Mouse (Mus musculus): Measurements from ENCODE around the gene Faim2. TPM values are rescaled to one million over a fixed set of nuclear protein-coding genes. Genes with fewer than 3 reads are reported as not detected.

Gene Faim2
- total and polyA plus RNA-seq, 3 experiments, result 0.17 TPM; not detected in 2

GRCm38 (mm10) chr15:99470224-99470761 is 57.7 kb downstream of the Faim2 start:
- no peak overlapping the region for H3K27ac ChIP-seq (ENCODE audit: insufficient read depth, low read depth)
- in situ Hi-C loops (cut with MboI; ENCODE audit: low pct_ligation_motif_present, low pct_unique_long_range_greater_than_20kb, low sequenced_read_pairs), result no loop called here
- H3K9me3 ChIP-seq (replicated peaks; ENCODE audit: low read length), result peaks cover 4% of the 10 kb centered on the region
- no peak overlapping the region for H3K9ac ChIP-seq (ENCODE audit: insufficient read depth, low read depth)
- no peak overlapping the region for H3K4me2 ChIP-seq (ENCODE audit: insufficient read depth, low read depth, poor library complexity, severe bottlenecking)
- H3K36me3 ChIP-seq (replicated peaks in 1 of 2; ENCODE audit: control insufficient read depth in 1 of 2, insufficient read depth in 1 of 2, low read length in 1 of 2), result peaks cover 10 to 40% of the 10 kb centered on the region in 2 experiments
- peaks cover 6 to 37% of the 10 kb centered on the region in 2 experiments for H3K4me1 ChIP-seq (ENCODE audit: control insufficient read depth in 1 of 2, insufficient read depth in 2 of 2)
- TF ChIP-seq CHD1 (IDR thresholded peaks at IDR 0.05; ENCODE audit: low read depth, low read length) (no peak), ELF1 (IDR thresholded peaks at IDR 0.05; ENCODE audit: low read depth, low read length) (no peak), RCOR1 (conservative IDR thresholded peaks at IDR 0.05; ENCODE audit: low read depth, low read length) (no peak), SIN3A (IDR thresholded peaks at IDR 0.05; ENCODE audit: low read length) (no peak), JUND (conservative IDR thresholded peaks at IDR 0.05; ENCODE audit: low read depth, low read length) (no peak), USF2 (conservative IDR thresholded peaks at IDR 0.05; ENCODE audit: low read depth, low read length) (no peak), E2F4 (IDR thresholded peaks at IDR 0.05; ENCODE audit: insufficient replicate concordance, low read depth, low read length) (no peak)
- no peak for DNase-seq (ENCODE audit: extremely low read depth)
- 0 out of 2 replicates have a peak, but pooled peaks cover 2% of the 10 kb centered on the region for H3K79me2 ChIP-seq (replicated peaks; ENCODE audit: control insufficient read depth, extremely low read depth, insufficient read depth, poor library complexity, severe bottlenecking)
- dilution Hi-C loops (cut with MboI; ENCODE audit: extremely low pct_ligation_motif_present, extremely low pct_unique_long_range_greater_than_20kb, low sequenced_read_pairs), result no loop called here
- no peaks in the 10 kb centered on the region for H3K27me3 ChIP-seq (replicated peaks)
- H3K4me3 ChIP-seq (replicated peaks in 1 of 3; ENCODE audit: low read depth in 2 of 3, low read length in 2 of 3, poor library complexity in 1 of 3), result no peak overlapping the region

- no peak overlapping the region for H3K4me2 ChIP-seq (ENCODE audit: insufficient read depth, low read depth, poor library complexity, severe bottlenecking)
- no peak overlapping the region for H3K9ac ChIP-seq (ENCODE audit: insufficient read depth, low read depth)
- no peaks in the 10 kb centered on the region for H3K27me3 ChIP-seq (replicated peaks)
- no peak overlapping the region for H3K4me3 ChIP-seq (replicated peaks in 1 of 3; ENCODE audit: low read depth in 2 of 3, low read length in 2 of 3, poor library complexity in 1 of 3)
- dilution Hi-C loops (cut with MboI; ENCODE audit: extremely low pct_ligation_motif_present, extremely low pct_unique_long_range_greater_than_20kb, low sequenced_read_pairs) (no loop called here), in situ Hi-C loops (cut with MboI; ENCODE audit: low pct_ligation_motif_present, low pct_unique_long_range_greater_than_20kb, low sequenced_read_pairs) (loop anchor here (5.0 kb wide), 1 partner anchor 47 kb away; no protein-coding TSS in a partner anchor)
- TF ChIP-seq GABPA (IDR thresholded peaks at IDR 0.05; ENCODE audit: insufficient replicate concordance, low read depth, low read length) (no peak), PAX5 (IDR thresholded peaks at IDR 0.05; ENCODE audit: low read length) (no peak)
- no peak overlapping the region for H3K27ac ChIP-seq (ENCODE audit: insufficient read depth, low read depth)
- peaks cover 10 to 40% of the 10 kb centered on the region in 2 experiments for H3K36me3 ChIP-seq (replicated peaks in 1 of 2; ENCODE audit: control insufficient read depth in 1 of 2, insufficient read depth in 1 of 2, low read length in 1 of 2)
- H3K4me1 ChIP-seq (ENCODE audit: control insufficient read depth in 1 of 2, insufficient read depth in 2 of 2), result peaks cover 3 to 32% of the 10 kb centered on the region in 2 experiments
- peaks cover 4% of the 10 kb centered on the region for H3K9me3 ChIP-seq (replicated peaks; ENCODE audit: low read length)
- no peak for DNase-seq (ENCODE audit: extremely low read depth)
- 0 out of 2 replicates have a peak, but pooled peaks cover 2% of the 10 kb centered on the region for H3K79me2 ChIP-seq (replicated peaks; ENCODE audit: control insufficient read depth, extremely low read depth, insufficient read depth, poor library complexity, severe bottlenecking)
Measured at GRCm38 (mm10) chr15:99469736-99470135, 58.2 kb downstream of the Faim2 start.

GRCm38 (mm10) chr15:99469067-99469466 is 58.9 kb downstream of the Faim2 start:
- in situ Hi-C loops (cut with MboI; ENCODE audit: low pct_ligation_motif_present, low pct_unique_long_range_greater_than_20kb, low sequenced_read_pairs), result loop anchor here (5.0 kb wide), 1 partner anchor 47 kb away; no protein-coding TSS in a partner anchor
- TF ChIP-seq EP300 (IDR thresholded peaks at IDR 0.05; ENCODE audit: low read length), result no peak
- peak; percentile 58 for TF ChIP-seq SMC3 (IDR thresholded peaks at IDR 0.05; ENCODE audit: low read depth, low read length)
- peak; percentile 16; the same call in 1 of the 2 replicates for TF ChIP-seq JUN (IDR thresholded peaks at IDR 0.05; ENCODE audit: insufficient read depth, low read depth, low read length)
- TF ChIP-seq JUND (conservative IDR thresholded peaks at IDR 0.05; ENCODE audit: low read depth, low read length), result peak; percentile 50; the same call in 1 of the 2 replicates
- peak; percentile 89 for TF ChIP-seq MAX (IDR thresholded peaks at IDR 0.05; ENCODE audit: low read length)
- peak; percentile 96 for TF ChIP-seq MYC (IDR thresholded peaks at IDR 0.05; ENCODE audit: low read depth, low read length)
- peak; percentile 51 for TF ChIP-seq RAD21 (IDR thresholded peaks at IDR 0.05; ENCODE audit: low read depth, low read length)
- no peak for TF ChIP-seq MAFK (IDR thresholded peaks at IDR 0.05; ENCODE audit: insufficient replicate concordance, low read length)
- TF ChIP-seq CTCF (conservative IDR thresholded peaks at IDR 0.05 in 1 of 2, IDR thresholded peaks at IDR 0.05 in 1 of 2; ENCODE audit: low read depth in 2 of 2, low read length in 2 of 2), result peak; percentile 75 to 95
- no peak for TF ChIP-seq HCFC1 (IDR thresholded peaks at IDR 0.05; ENCODE audit: low read depth, low read length)
- TF ChIP-seq MXI1 (IDR thresholded peaks at IDR 0.05; ENCODE audit: low read depth, low read length), result peak; percentile 69; the same call in 1 of the 2 replicates
- peak; percentile 45 for TF ChIP-seq USF2 (conservative IDR thresholded peaks at IDR 0.05; ENCODE audit: low read depth, low read length)
- peak; percentile 27; the same call in 1 of the 2 replicates for TF ChIP-seq USF1 (IDR thresholded peaks at IDR 0.05; ENCODE audit: low read depth, low read length)
- H3K36me3 ChIP-seq (replicated peaks in 1 of 2; ENCODE audit: control insufficient read depth in 1 of 2, insufficient read depth in 1 of 2, low read length in 1 of 2), result peaks cover 10 to 43% of the 10 kb centered on the region in 2 experiments
- H3K9me3 ChIP-seq (replicated peaks; ENCODE audit: low read length), result peaks cover 4% of the 10 kb centered on the region
- H3K27me3 ChIP-seq (replicated peaks), result no peaks in the 10 kb centered on the region
- H3K4me3 ChIP-seq (replicated peaks in 1 of 3; ENCODE audit: low read depth in 2 of 3, low read length in 2 of 3, poor library complexity in 1 of 3), result no peak overlapping the region
- H3K9ac ChIP-seq (ENCODE audit: insufficient read depth, low read depth), result no peak overlapping the region
- H3K4me1 ChIP-seq (ENCODE audit: control insufficient read depth in 1 of 2, insufficient read depth in 2 of 2), result peaks cover 3 to 32% of the 10 kb centered on the region in 2 experiments
- H3K4me2 ChIP-seq (ENCODE audit: insufficient read depth, low read depth, poor library complexity, severe bottlenecking), result no peak overlapping the region
- H3K79me2 ChIP-seq (replicated peaks; ENCODE audit: control insufficient read depth, extremely low read depth, insufficient read depth, poor library complexity, severe bottlenecking), result 0 out of 2 replicates have a peak, but pooled peaks cover 1% of the 10 kb centered on the region
- dilution Hi-C loops (cut with MboI; ENCODE audit: extremely low pct_ligation_motif_present, extremely low pct_unique_long_range_greater_than_20kb, low sequenced_read_pairs), result no loop called here
- peak; percentile 87 for DNase-seq (ENCODE audit: extremely low read depth)
- H3K27ac ChIP-seq (ENCODE audit: insufficient read depth, low read depth), result no peak overlapping the region

Data from CH12.LX (cell line).